Mouse (Mus musculus): ENCODE results near the gene Psmb7.

The Psmb7 gene

DNA sequence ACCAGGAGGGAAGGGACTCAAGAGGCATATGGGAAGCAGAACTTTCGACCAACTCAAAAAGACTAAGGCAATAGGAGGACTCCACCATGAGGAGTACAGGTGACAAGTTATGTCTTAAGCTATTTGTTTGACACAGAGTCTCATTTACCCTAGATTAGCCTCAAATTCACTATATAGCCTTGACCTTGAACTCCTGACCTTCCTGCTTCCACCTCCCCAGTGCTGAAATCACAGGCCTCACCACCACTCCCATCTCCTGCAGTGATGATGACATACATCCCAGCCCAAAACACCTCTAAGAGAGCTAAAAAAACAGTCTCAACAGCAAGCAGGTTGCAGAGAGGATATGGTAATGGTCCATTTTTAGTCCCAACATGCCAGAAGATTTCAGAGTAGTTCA lies 2.1 kb downstream of the Psmb7 start:
- DNase-seq (ENCODE audit: low read depth in 2 of 2, low spot score in 2 of 2): no peak

DNA sequence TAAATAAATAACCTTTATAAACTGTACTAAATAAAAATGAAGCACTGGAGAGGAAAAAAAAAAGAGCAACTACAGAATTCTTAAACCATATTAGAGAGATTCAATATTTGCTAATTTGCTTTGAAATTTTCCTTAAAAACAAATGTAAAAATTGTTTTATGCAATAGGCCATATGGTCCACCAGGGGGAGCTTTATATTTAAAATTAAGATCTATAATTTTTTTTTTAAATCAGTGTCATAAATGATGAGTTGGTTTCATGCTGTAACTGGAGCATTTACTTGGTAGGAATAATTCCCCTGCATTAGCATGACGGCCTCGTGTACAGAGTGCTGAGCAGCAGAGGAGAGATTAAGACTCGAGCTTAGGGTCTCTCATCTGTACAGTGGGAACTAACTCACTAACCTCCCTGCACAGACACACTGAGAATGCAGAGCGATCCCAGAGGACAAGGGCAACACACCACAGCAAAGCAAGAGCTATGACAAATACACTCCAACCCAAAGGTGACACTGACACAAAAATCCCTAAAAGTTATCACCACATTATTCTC lies 6.1 kb downstream of the Psmb7 start:
- DNase-seq (ENCODE audit: low read depth in 2 of 2, low spot score in 2 of 2): no peak

DNA sequence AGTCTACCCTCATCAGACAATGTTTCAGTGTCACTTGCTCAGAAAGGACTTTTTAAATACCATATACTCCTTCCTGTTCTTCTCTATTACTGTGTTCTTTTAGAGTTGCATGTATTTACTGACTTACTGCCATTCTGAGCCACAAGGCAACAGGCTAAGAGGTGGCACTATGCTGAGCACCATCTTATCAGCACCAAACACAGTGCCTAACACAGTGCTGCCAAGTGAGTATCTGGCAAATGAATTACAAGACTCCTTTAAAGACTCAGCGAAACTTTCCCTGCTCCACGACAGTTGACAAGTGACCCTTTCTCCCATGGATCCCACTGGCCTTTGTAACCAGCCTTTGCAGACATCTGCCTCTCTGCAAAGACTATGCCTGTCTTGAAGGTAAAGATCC lies 13.3 kb downstream of the Psmb7 start:
- DNase-seq (ENCODE audit: low read depth in 2 of 2, low spot score in 2 of 2): no peak

DNA sequence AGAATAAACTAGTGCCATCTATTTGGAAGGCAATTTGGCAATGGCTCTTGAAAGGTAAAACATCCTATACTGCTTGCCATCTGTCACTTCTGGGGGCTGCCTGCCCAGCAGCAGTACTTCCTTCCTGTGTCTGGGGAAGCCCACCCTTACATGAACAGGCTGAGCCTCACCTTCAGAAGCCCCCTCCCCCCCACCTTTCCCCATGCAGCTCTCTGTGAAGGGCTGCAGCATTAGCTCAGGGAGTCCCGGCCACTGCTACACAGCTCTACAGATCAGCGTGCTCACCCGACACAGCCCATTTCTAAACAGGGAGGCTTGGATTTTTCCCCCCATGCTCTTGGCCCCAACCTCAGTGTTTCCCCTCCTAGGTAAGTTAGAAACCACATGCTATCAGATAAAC lies 14.4 kb downstream of the Psmb7 start:
- no peak for DNase-seq (ENCODE audit: low read depth in 2 of 2, low spot score in 2 of 2)

DNA sequence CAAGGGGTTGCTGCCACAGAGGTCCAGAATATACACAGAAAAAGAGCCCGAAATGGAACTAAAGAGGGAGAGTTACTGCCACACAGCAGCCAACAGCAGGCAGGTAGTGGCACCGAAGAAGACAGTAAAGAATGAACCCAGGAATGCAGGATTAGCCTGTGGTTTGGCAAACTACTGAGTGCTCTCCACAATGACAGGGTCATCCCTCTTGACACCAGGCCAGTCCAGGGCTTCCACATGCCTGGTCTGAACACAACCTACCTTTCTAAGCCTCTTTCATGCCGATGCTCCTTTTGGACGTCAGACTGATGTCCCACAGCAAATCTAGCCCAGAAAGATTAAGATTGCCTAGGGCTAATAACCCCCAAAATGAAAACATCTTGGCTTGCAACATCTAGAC lies 15.1 kb downstream of the Psmb7 start:
- DNase-seq (ENCODE audit: low read depth in 2 of 2, low spot score in 2 of 2): no peak

DNA sequence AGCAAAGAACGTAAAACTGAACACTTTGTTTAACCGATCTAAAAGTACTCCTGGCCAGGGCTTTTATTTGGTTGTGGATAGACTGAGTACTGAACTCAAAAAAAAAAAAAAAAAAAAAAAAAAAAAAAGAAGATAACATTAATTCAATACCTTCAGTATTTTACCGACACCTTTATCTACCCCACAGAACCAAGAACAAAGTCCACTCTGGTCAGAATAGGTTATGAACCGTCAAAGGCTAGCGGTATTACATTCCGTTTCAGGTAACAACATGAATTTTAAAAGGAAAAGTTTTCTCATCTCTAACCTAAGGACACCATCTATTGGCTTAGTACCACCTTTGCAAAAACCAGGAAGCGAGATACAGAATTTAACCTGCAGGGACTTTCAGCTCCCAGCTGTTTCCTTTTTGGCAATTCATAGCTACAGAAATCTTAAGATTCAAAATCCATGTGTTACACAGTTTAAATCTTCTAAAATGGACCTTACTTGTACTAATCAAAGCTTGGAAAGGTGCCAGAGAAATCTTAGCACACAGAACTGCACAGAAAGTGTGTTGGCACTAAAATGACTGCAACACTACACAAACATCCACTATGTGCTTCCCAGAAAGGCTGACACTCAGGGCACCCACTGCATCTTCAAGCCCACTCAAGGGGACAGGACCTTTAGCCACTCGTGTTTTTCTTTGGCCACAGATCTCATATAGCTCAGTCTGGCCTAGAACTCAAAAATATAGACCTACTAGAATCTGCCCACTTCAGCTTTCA lies 19.9 kb downstream of the Psmb7 start:
- DNase-seq (ENCODE audit: low read depth in 2 of 2, low spot score in 2 of 2): no peak

DNA sequence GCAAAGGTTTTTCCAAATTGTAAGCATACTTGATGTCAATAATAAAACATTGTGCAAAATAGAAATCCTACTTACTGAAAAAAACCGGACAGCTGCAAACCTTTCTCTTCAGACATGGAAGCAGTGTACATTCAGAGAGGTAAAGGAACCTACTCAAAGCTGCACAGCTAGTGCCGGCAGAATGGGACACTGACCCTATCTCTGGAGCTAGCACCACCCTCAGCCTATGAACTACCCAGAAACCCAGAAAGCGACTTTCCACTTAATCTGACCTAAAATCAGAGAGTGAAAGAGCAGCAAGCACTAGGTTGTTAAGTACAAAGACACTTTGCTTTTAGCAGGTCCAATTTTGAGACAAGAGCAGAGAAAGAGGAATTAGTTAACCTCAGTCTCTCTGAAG lies 20.5 kb downstream of the Psmb7 start:
- no peak for DNase-seq (ENCODE audit: low read depth in 2 of 2, low spot score in 2 of 2)

DNA sequence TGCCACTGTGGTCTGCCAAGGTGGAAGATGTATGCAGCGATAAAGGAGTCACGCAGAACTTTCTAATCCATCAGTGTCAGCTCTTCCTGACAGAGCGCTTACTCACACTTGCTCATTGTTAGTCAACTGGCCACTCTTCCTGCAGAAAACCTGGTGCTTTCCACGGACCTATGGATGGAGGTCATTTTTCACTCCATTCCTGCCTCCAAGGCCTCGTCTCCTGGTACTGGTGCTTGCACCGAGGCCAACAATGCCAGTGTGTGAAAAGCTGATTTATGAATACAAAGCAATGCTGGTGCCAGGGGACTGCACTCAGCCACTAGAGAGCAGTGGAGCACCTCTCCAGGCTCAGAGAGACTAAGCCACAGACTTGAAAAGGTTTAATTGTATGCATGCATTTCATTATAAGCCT lies 22.3 kb downstream of the Psmb7 start:
- no peak for DNase-seq (ENCODE audit: low read depth in 2 of 2, low spot score in 2 of 2)

DNA sequence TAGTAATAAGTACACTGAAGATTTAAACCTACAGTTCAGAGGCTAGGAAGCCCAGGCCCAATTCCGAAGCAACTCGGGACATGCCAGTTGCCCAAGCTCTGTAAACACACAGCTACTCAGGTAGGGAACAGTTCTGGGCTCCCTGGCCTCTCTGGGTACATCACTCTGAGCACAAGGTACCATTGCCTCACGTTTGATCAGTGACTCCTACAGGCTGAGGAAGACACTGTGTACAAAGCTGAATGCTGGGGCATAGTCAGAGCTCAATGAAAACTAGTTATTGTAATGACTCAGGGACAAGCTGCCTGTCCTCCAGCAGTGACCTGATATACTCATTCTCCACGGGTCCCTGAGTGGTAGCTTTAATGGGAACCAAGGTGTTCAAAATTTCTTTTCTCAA lies 22.8 kb downstream of the Psmb7 start:
- no peak for DNase-seq (ENCODE audit: low read depth in 2 of 2, low spot score in 2 of 2)

DNA sequence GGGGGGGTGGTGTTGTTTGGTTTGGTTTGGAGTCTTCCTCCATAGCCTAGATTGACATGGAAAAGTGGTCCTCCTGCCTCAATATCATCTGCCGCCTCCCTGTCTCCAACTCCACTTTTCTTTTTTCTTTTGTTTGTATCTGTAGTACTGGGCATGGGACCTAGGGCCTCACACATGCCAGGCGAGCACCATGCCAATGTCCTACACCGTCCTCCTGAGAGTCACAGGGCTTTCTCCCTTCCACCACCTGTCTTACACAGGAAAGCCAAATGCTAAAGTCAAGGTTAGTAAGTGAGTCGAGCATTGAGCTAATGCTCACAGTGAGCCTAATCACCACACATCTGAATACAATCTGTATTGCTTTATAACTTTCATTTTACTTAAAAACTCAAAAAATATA lies 24.1 kb downstream of the Psmb7 start:
- no peak for DNase-seq (ENCODE audit: low read depth in 2 of 2, low spot score in 2 of 2)

DNA sequence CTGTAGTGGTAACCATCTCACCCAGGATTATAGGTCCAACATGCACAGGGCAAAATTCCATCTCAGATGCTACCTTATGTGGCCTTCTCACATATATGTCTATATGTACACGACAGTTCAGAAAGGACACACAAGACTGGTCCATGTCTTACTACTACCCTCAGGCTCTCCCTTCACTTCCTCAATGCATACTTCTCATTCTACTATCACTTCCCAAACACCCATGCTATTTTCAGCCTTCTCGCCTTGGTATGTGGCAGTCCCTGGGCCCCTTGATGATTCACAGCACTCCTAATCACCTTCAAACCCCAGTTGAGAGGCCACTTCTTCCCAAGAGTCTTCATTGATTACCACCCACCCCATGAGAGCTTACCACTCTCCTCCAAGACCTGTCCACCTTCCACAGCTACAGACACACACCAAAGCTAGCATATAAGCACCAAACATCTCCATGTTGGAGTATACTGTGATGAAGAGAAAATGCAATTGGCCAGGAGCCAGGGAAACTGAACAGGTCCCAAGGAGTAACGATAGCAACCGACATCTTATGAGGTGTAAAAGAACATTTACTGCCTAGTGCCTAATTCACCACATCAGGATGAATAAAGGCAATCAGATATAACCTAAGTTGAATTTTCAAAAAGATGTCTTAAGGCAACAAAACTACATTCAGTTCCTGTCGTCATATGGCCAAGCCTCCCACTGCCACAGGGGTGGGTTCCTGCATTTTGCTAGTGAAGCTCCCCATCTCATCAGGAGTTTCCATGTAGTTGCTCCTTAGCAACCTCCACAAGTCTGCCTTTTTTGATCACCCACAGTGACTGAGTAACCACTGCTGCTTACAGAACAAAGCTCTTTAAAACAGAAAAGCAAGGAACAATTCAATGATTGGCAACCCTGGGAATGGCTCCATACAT lies 26.7 kb downstream of the Psmb7 start:
- no peak for DNase-seq (ENCODE audit: low read depth in 2 of 2, low spot score in 2 of 2)

DNA sequence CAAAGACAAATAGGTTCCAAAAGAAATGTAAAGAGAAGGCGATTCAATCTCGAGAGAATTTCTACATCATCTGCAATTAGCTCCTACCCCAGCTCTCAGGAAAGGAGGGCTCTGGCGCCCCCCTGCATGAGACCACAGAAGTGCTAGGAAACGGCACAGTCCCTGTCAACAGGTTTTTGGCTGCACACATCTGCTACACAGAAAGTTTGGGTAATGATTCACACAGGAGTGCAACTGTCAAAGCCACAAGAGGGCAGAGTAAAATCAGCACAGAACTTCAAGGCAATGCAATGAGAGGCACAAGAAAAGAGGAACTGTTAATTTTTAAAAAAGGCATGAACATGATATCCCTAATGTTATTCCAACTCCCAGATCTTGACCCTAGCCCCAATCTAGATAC lies 27.8 kb downstream of the Psmb7 start:
- DNase-seq (ENCODE audit: low read depth in 2 of 2, low spot score in 2 of 2): no peak

DNA sequence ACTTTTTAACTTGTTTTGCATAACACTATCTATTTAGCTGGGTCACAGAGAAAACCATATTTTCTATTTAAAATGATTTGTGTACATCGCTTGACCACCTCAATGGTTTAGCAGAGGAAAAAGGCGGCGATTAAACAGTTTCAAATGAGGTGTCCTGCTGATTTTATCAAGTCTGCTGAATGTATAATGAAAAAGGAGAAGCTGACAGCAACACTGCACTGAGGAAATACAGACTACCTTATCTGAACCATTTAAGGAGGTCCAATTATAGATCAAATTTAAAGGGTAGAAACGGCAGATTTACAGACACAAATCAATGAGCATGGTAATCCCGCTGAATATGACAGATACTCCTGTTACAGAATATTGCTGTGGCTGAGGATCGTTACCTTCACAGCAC lies 29.4 kb downstream of the Psmb7 start:
- no peak for DNase-seq (ENCODE audit: low read depth in 2 of 2, low spot score in 2 of 2)

DNA sequence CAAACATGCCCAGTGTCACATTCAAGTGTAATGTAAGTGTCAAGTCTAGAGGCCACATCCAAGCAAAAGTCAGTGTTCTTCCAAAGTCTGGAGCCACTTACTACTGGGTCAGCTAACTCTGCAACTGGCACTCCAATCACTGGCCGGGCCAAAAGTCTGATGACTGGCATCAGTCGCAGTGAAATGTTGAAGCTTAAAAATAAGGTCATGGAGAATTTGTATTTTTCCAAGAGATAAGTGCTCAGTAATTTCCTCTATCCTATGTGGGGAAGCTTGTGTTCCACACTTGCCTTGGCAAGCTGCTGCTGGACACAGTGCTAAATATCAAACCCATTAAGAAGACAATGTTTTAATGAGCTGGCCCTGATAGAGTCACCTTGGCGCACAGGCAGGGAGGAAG lies 30.3 kb downstream of the Psmb7 start:
- DNase-seq (ENCODE audit: low read depth in 2 of 2, low spot score in 2 of 2): no peak

DNA sequence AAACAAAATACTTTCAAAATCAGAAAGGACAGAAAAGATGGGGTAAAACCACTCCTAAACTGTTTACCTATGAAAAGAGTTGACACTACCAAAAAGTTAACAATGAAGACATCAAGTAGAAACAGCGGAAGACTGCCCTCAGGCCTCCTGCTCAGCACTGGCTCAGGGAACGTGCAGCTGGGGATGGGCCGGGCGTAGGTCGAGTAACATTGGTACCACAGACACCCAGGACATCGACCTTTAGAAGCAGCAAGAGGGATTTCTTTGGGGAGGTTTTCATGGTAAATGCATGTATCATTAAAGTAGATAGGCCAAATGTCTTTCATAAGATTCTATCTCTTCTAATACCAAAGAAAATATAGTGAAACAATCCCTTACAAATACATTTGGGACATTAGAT lies 31.3 kb downstream of the Psmb7 start:
- no peak for DNase-seq (ENCODE audit: low read depth in 2 of 2, low spot score in 2 of 2)

DNA sequence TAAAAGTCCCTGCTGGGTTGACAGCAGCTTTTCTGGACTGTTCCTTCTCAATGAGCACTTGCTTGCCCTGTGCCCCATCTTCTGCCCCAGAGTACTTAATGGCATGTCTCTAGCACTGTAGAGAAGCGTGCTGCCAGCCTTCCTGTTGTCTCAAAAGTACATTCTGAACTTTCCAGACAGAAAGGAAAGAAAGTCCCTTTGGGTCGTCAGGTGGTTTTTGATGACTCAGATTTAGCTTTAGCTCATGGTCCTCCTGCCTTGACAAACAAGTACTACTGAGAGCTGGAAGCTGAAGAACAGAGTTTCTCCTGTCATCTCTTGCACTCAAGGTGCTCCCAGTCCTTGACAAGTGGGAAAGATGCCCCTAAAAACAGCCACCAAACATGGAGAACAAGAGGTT lies 33.7 kb downstream of the Psmb7 start:
- no peak for DNase-seq (ENCODE audit: low read depth in 2 of 2, low spot score in 2 of 2)

DNA sequence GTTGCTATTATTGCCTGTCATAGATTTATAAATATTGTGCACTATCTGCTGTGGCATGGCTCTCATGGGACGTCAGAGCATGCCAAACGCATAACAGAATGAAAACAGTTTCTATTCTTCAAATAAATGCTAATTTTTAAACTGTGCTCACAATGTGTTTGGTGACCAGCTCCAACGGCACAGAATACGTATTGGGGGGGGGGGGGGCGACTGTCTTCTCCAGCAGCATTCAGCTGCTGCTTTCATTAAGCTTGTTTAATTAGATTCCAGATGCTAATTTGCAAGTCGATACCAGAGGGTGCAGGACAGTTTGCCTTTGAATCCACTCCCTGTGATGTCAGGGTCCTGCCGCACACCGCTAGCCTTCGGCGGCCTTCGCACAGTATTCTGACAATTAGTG lies 34.6 kb downstream of the Psmb7 start:
- no peak for DNase-seq (ENCODE audit: low read depth in 2 of 2, low spot score in 2 of 2)

DNA sequence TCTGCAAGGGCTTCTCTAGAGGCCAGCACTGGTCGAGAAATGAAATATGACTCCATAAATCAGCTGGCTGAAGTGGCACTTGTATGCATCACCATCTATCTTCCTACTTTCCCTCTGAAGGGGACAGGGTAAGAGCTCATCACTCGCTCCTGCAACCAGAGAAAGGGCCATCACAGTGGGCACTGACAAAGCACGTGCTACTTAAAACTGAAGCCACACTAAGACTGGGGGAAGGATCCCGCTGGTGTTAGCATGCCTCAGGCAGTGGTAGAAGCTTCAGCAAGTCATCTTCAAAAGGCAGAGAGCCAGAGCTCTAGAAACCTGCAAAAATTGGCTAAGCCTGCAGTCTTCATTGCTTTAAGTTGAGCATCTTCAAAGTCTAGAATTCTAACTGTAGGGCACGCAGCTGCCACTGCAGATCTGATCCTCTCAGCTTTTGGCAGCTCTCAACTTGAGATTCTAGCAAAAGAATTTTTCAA lies 35.0 kb downstream of the Psmb7 start:
- no peak for DNase-seq (ENCODE audit: low read depth in 2 of 2, low spot score in 2 of 2)

DNA sequence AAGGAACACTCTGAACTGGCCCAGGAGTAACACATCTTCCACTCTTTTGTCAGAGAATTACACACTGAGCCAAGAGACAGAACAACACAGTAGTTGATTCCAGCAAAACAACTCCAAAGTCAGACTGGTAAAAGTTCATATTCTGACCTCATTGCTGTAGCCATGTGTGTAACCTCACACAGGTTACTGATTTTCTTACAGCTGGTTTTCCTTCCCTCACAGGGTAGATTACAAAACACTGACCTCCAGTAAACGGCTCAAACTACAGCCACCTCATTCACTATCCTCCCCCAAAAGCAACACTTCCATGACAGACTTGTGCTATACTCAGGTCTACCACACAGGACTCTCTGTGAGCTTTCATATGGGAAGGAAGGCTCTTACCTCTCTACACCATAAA lies 36.2 kb downstream of the Psmb7 start:
- no peak for DNase-seq (ENCODE audit: low read depth in 2 of 2, low spot score in 2 of 2)

DNA sequence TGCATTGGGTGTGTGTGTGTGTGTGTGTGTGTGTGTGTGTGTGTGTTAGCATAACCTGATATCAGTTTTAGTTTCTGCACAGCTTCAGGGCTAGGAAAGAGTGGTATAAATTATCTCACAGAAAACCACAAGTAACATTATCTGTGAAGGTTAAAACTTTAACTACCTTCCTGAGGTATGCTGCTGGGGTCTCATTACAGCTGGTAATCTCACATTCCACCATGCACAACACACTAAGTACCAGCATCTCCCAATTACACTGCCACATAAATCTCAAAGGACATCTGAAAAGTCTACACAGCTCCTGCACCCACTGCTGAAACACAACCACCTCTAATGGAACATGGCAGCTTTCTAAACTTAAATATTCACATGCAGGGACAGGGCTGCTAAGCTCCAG lies 43.0 kb downstream of the Psmb7 start:
- no peak for DNase-seq (ENCODE audit: low read depth in 2 of 2, low spot score in 2 of 2)

DNA sequence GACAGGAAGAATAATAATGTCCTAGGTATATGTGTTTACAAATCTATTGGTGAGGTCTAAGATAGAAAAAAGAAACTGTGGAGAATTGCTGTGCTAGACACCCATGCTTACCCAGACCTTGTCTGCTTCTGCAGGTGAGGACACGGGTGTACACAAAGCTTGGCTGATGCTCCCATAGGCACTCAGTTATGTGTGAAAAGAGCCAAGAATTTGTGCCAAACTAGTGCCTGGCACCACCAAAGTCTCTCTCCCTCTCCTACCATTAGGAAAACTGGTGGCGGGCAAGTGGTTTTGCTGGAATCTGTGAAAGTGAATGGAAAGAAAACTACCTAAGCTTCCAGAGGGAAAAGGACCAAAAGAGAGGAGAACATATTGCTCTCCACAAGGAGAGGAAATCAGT lies 45.5 kb downstream of the Psmb7 start:
- no peak for DNase-seq (ENCODE audit: low read depth in 2 of 2, low spot score in 2 of 2)

DNA sequence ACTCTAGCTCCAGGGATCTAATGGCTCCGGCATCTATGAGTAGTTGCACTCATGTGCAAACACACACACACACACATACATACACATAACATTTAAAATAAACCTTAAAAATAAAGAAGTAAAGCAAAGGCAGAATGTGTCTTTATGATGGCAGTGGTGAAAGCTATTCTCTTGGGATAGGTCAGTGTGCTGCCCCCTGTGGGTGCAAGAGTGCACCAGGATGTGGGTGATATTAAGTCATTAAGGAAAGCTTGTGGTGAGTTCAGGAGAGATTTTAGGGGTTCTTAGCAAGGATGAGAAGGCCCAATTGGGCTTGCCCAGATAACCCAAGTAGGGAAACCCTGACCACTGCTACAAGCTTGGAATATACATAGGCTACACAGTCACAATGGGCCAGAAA lies 46.0 kb downstream of the Psmb7 start:
- no peak for DNase-seq (ENCODE audit: low read depth in 2 of 2, low spot score in 2 of 2)

Measured in CD8-positive naive resting alpha-beta T cell, adult 2 months (primary cell).